Mouse (Mus musculus) effector memory CD4-positive, alpha-beta T cell, adult 7 months (primary cell): ENCODE data around the gene Rpe65. TPM values are rescaled to one million over a fixed set of nuclear protein-coding genes. Genes with fewer than 3 reads are reported as not detected.

Experiments
- polyA plus RNA-seq: library from polyadenylated mRNA; unstranded; fragments of 100-300 nt; shearing (Covaris generic); gene quantifications from one replicate; pipeline ENCODE4 v1.2.1, GENCODE M21; 2017

The Rpe65 gene
- not detected for polyA plus RNA-seq

DNA sequence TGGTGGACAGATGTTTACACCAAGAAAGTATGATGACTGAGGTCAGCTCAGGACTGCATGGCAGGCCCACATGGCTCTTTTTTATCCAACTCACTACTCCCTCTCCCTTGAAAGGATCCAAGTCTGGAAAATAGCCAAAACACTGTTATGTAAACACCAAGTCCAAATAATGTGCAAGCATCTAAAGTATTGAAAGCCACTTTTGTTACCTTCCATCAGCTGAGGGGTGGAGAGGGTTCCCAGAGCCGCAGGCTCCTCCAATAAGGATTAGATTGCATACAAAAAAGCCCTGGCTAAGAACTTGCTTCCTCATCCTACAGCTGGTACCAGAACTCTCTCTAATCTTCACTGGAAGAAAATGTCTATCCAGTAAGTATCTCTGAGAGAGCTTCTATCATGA, at the start of gene Rpe65:
Gene Rpe65 (plus strand): TSS at position 301 of the 400 bp plus-strand sequence.

Other genes starting within 250 kb of the Rpe65 start
- gene Depdc1a, start 103.7 kb upstream of the Rpe65 start, polyA plus RNA-seq = 0.44 TPM
- gene Wls, start 240.5 kb downstream of the Rpe65 start, polyA plus RNA-seq = 13.4 TPM